Mouse (Mus musculus) neural tube, embryonic 11.5 days (tissue): ENCODE results near the gene Ube2v1. TPM values are rescaled to one million over a fixed set of nuclear protein-coding genes. Genes with fewer than 3 reads are reported as not detected.
A peak's percentile ranks its signal among the peaks of the same experiment; 100 is the strongest.

Experiments
- ATAC-seq: fragments of 200-750 bp; cut with Nextera tagmentation; 2 replicates; pipeline ENCODE4 v1.8.0; 2017; ENCODE audit warnings: moderate number of reproducible peaks, mild to moderate bottlenecking, moderate TSS enrichment, moderate library complexity; ENCODE audit not compliant: insufficient read depth, low FRiP score, low TSS enrichment
- DNase-seq: peaks from one replicate; pipeline ENCODE4 v3.0.0-alpha.2; 2015; ENCODE audit warnings: low spot score
- H3K27ac ChIP-seq: fragments of 300-500 bp; sonication (generic); 2 replicates; pipeline ENCODE4 v1.5.1; 2014; ENCODE audit warnings: low read depth, mild to moderate bottlenecking, low read length
- H3K27me3 ChIP-seq: fragments of 300-500 bp; sonication (generic); 2 replicates; pipeline ENCODE4 v1.6.1; 2014; ENCODE audit warnings: mild to moderate bottlenecking, low read length, mixed read lengths; ENCODE audit not compliant: control insufficient read depth, insufficient read depth
- H3K36me3 ChIP-seq: fragments of 300-500 bp; sonication (generic); 2 replicates; pipeline ENCODE4 v1.6.1; 2014; ENCODE audit warnings: mild to moderate bottlenecking, low read length, moderate library complexity, mixed read lengths; ENCODE audit not compliant: control insufficient read depth, insufficient read depth
- H3K4me1 ChIP-seq: fragments of 300-500 bp; sonication (generic); 2 replicates; pipeline ENCODE4 v1.6.1; 2014; ENCODE audit warnings: low read length, mixed read lengths; ENCODE audit not compliant: control insufficient read depth, insufficient read depth
- H3K4me2 ChIP-seq: fragments of 300-500 bp; sonication (generic); 2 replicates; pipeline ENCODE4 v1.6.1; 2014; ENCODE audit warnings: low read depth, mild to moderate bottlenecking, moderate library complexity
- H3K4me3 ChIP-seq: fragments of 300-500 bp; sonication (generic); 2 replicates; pipeline ENCODE4 v1.5.1; 2014; ENCODE audit warnings: low read depth, low read length
- H3K9ac ChIP-seq: fragments of 300-500 bp; sonication (generic); 2 replicates; pipeline ENCODE4 v1.6.1; 2014; ENCODE audit warnings: mild to moderate bottlenecking, low read length
- H3K9me3 ChIP-seq: fragments of 300-500 bp; sonication (generic); 2 replicates; pipeline ENCODE4 v1.6.1; 2016; ENCODE audit warnings: low read length; ENCODE audit not compliant: control insufficient read depth
- WGBS: fragments of 180-500 bp; shearing (Covaris S2); extraction: QIAGEN DNeasy Blood & Tissue Kit; methylation state at CpG from one replicate; pipeline ENCODE4 v1.1.7; 2014; 5-methylcytosine and 5-hydroxymethylcytosine counted together
- polyA plus RNA-seq: library from polyadenylated mRNA; unstranded; fragments of >200 nt; fragmentation: Nextera tagmentation; extraction: Ambion mirVana; gene quantifications from 2 replicates; pipeline ENCODE4 v1.2.1, GENCODE M21; 2014

Ube2v1 gene
- polyA plus RNA-seq, 1 experiment from 2014 or later: 297 TPM

GRCm38 (mm10) chr2:167585273-167585672, 46.6 kb downstream of the Ube2v1 start:
- 85% methylated on average over 2 of the region's 2 CpGs for WGBS
- no peak for ATAC-seq
- DNase-seq: no peak
- no peak overlapping the region for H3K4me3 ChIP-seq
- H3K9me3 ChIP-seq: no peaks in the 10 kb centered on the region
- H3K36me3 ChIP-seq: no peaks in the 10 kb centered on the region
- H3K4me1 ChIP-seq: peaks cover 18% of the 10 kb centered on the region
- H3K9ac ChIP-seq: no peak overlapping the region
- H3K27me3 ChIP-seq: no peaks in the 10 kb centered on the region
- no peak overlapping the region for H3K4me2 ChIP-seq
- H3K27ac ChIP-seq: no peak overlapping the region

GRCm38 (mm10) chr2:167583161-167583952, 48.5 kb downstream of the Ube2v1 start:
- Histone ChIP-seq H3K4me1 (peaks cover 11% of the 10 kb centered on the region; the same call in 1 of the 2 replicates), H3K4me3 (no peak overlapping the region), H3K27me3 (no peaks in the 10 kb centered on the region), H3K4me2 (no peak overlapping the region), H3K27ac (0 out of 2 replicates have a peak overlapping the region, but pooled peaks have one; percentile 14), H3K36me3 (no peaks in the 10 kb centered on the region), H3K9ac (no peak overlapping the region), H3K9me3 (no peaks in the 10 kb centered on the region)
- 30% methylated on average over 10 of the region's 10 CpGs for WGBS
- ATAC-seq (no peak), DNase-seq (no peak)

- Histone ChIP-seq H3K9ac (no peak overlapping the region), H3K36me3 (no peaks in the 10 kb centered on the region), H3K4me3 (no peak overlapping the region), H3K27ac (no peak overlapping the region), H3K27me3 (no peaks in the 10 kb centered on the region), H3K9me3 (no peaks in the 10 kb centered on the region), H3K4me1 (peaks cover 9% of the 10 kb centered on the region; the same call in 1 of the 2 replicates), H3K4me2 (no peak overlapping the region)
- DNase-seq (no peak), ATAC-seq (no peak)
- WGBS: 30% methylated on average over 5 of the region's 5 CpGs
These were observed 53.4 kb downstream of the Ube2v1 start for GRCm38 (mm10) chr2:167578521-167578920.

- no peaks in the 10 kb centered on the region for H3K9me3 ChIP-seq
These were observed 54.6 kb downstream of the Ube2v1 start for GRCm38 (mm10) chr2:167577186-167577785.

GRCm38 (mm10) chr2:167576121-167576620, 55.7 kb downstream of the Ube2v1 start:
- Histone ChIP-seq H3K27me3 (no peaks in the 10 kb centered on the region), H3K4me2 (no peak overlapping the region), H3K9me3 (no peaks in the 10 kb centered on the region), H3K36me3 (no peaks in the 10 kb centered on the region), H3K4me1 (0 out of 2 replicates have a peak, but pooled peaks cover 3% of the 10 kb centered on the region), H3K4me3 (no peak overlapping the region), H3K27ac (no peak overlapping the region), H3K9ac (no peak overlapping the region)
- no peak for DNase-seq
- no peak for ATAC-seq
- 84% methylated on average over 8 of the region's 8 CpGs for WGBS

More at GRCm38 (mm10) chr2:167577186-167577785, 54.6 kb downstream of the Ube2v1 start:
- Histone ChIP-seq H3K9ac (no peak overlapping the region), H3K27me3 (no peaks in the 10 kb centered on the region), H3K4me2 (no peak overlapping the region), H3K4me3 (no peak overlapping the region), H3K27ac (no peak overlapping the region), H3K36me3 (no peaks in the 10 kb centered on the region), H3K4me1 (0 out of 2 replicates have a peak, but pooled peaks cover 3% of the 10 kb centered on the region)
- ATAC-seq (no peak), DNase-seq (no peak)
- 63% methylated on average over 9 of the region's 9 CpGs for WGBS

GRCm38 (mm10) chr2:167575581-167575980, 56.3 kb downstream of the Ube2v1 start:
- DNase-seq (no peak), ATAC-seq (no peak)
- Histone ChIP-seq H3K27me3 (no peaks in the 10 kb centered on the region), H3K36me3 (no peaks in the 10 kb centered on the region), H3K4me1 (0 out of 2 replicates have a peak, but pooled peaks cover 3% of the 10 kb centered on the region), H3K9me3 (no peaks in the 10 kb centered on the region), H3K4me2 (no peak overlapping the region), H3K4me3 (no peak overlapping the region), H3K9ac (no peak overlapping the region), H3K27ac (no peak overlapping the region)
- WGBS: 87% methylated on average over 7 of the region's 7 CpGs

- Histone ChIP-seq H3K27ac (no peak overlapping the region), H3K4me3 (no peak overlapping the region), H3K9ac (no peak overlapping the region), H3K4me1 (0 out of 2 replicates have a peak, but pooled peaks cover 3% of the 10 kb centered on the region), H3K4me2 (no peak overlapping the region), H3K9me3 (no peaks in the 10 kb centered on the region), H3K36me3 (no peaks in the 10 kb centered on the region), H3K27me3 (no peaks in the 10 kb centered on the region)
- ATAC-seq (no peak), DNase-seq (no peak)
- 66% methylated on average over 9 of the region's 9 CpGs for WGBS
These were observed 57.1 kb downstream of the Ube2v1 start for GRCm38 (mm10) chr2:167574814-167575213.

GRCm38 (mm10) chr2:167571442-167572220, 60.3 kb downstream of the Ube2v1 start:
- 82% methylated on average over 18 of the region's 18 CpGs for WGBS
- no peak for ATAC-seq
- H3K27ac ChIP-seq: no peak overlapping the region
- H3K4me3 ChIP-seq: no peak overlapping the region
- no peak overlapping the region for H3K9ac ChIP-seq
- DNase-seq: no peak
- no peaks in the 10 kb centered on the region for H3K9me3 ChIP-seq
- H3K4me1 ChIP-seq: no peaks in the 10 kb centered on the region
- H3K27me3 ChIP-seq: no peaks in the 10 kb centered on the region
- H3K4me2 ChIP-seq: no peak overlapping the region
- H3K36me3 ChIP-seq: no peaks in the 10 kb centered on the region
